Mouse (Mus musculus) kidney, postnatal 0 days (tissue): Measurements from ENCODE around the gene Kif22. TPM values are rescaled to one million over a fixed set of nuclear protein-coding genes. Genes with fewer than 3 reads are reported as not detected.

Experiments
- ATAC-seq: fragments of 200-750 bp; cut with Nextera tagmentation; replicated peaks from 2 replicates; pipeline ENCODE4 v1.8.0; 2017; ENCODE audit warnings: low read depth, moderate number of reproducible peaks, moderate TSS enrichment, moderate library complexity; ENCODE audit not compliant: low FRiP score
- DNase-seq: peaks from one replicate; pipeline ENCODE4 v3.0.0-alpha.2; 2016; ENCODE audit warnings: low spot score
- H3K27ac ChIP-seq: fragments of 300-500 bp; sonication (generic); 2 replicates; pipeline ENCODE4 v1.5.1; 2014; ENCODE audit warnings: mild to moderate bottlenecking
- H3K27me3 ChIP-seq: fragments of 300-500 bp; sonication (generic); 2 replicates; pipeline ENCODE4 v1.6.1; 2014; ENCODE audit warnings: low read length, mixed read lengths; ENCODE audit not compliant: insufficient read depth
- H3K36me3 ChIP-seq: fragments of 300-500 bp; sonication (generic); 2 replicates; pipeline ENCODE4 v1.6.1; 2014; ENCODE audit warnings: low read length, mixed read lengths; ENCODE audit not compliant: insufficient read depth
- H3K4me1 ChIP-seq: fragments of 300-500 bp; sonication (generic); replicated peaks from 2 replicates; pipeline ENCODE4 v1.6.1; 2014; ENCODE audit warnings: antibody characterized with exemption, low read length, mixed read lengths; ENCODE audit not compliant: insufficient read depth
- H3K4me2 ChIP-seq: fragments of 300-500 bp; sonication (generic); 2 replicates; pipeline ENCODE4 v1.6.1; 2014; ENCODE audit warnings: mild to moderate bottlenecking, low read length, moderate library complexity, mixed read lengths
- H3K4me3 ChIP-seq: fragments of 300-500 bp; sonication (generic); replicated peaks from 2 replicates; pipeline ENCODE4 v1.5.1; 2014; ENCODE audit warnings: low read depth, low read length
- H3K9ac ChIP-seq: fragments of 300-500 bp; sonication (generic); 2 replicates; pipeline ENCODE4 v1.6.1; 2014; ENCODE audit warnings: low read depth, low read length
- H3K9me3 ChIP-seq: fragments of 300-500 bp; sonication (generic); replicated peaks from 2 replicates; pipeline ENCODE4 v1.6.1; 2016; ENCODE audit warnings: low read length, inconsistent platforms, mixed read lengths
- CTCF ChIP-seq: IDR thresholded peaks from 2 replicates; pipeline ENCODE4 v1.5.1; 2016; ENCODE audit warnings: antibody characterized with exemption, low read depth, mild to moderate bottlenecking, moderate library complexity
- WGBS: fragments of 180-500 bp; shearing (Covaris S2); extraction: QIAGEN DNeasy Blood & Tissue Kit; methylation state at CpG from one replicate; pipeline ENCODE4 v1.1.7; 2014; 5-methylcytosine and 5-hydroxymethylcytosine counted together
- polyA plus RNA-seq: library from polyadenylated mRNA; unstranded; fragments of >200 nt; fragmentation: Nextera tagmentation; extraction: Ambion mirVana; gene quantifications from 2 replicates; pipeline ENCODE4 v1.2.1, GENCODE M21; 2015

Gene Kif22
- polyA plus RNA-seq, 1 experiment from 2014 or later = 51.7 TPM

DNA sequence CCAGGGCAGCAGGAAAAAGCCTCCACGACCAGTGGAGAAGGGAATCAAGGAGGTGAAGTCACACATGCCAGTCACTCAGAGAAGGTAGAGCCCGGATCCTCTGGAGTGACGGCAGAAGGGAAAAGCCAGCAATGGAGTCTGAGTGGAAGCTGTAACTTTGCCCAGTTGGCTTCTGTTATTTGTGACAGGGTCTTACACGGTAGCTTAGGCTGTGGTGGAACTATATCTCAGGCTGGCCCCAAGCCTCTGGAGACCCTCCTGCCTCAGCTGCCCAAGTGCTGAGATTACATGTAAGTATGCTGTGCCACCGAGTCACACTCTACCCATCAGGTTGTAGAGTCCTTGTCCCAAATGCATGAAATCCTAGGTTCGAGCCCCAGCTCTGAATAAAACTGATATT is 28.9 kb downstream of the Kif22 start:
- 94% methylated on average over 6 of the region's 6 CpGs for WGBS
- H3K27ac ChIP-seq = no peak overlapping the region
- no peaks in the 10 kb centered on the region for H3K9me3 ChIP-seq
- no peak for DNase-seq
- H3K9ac ChIP-seq = no peak overlapping the region
- no peaks in the 10 kb centered on the region for H3K27me3 ChIP-seq
- peak overlapping the region; percentile 73; the same call in 1 of the 2 replicates for H3K4me2 ChIP-seq
- peaks cover 27% of the 10 kb centered on the region; the same call in 1 of the 2 replicates for H3K4me1 ChIP-seq
- TF ChIP-seq CTCF = no peak
- ATAC-seq = no peak
- no peak overlapping the region for H3K4me3 ChIP-seq
- H3K36me3 ChIP-seq = 0 out of 2 replicates have a peak, but pooled peaks cover 4% of the 10 kb centered on the region

DNA sequence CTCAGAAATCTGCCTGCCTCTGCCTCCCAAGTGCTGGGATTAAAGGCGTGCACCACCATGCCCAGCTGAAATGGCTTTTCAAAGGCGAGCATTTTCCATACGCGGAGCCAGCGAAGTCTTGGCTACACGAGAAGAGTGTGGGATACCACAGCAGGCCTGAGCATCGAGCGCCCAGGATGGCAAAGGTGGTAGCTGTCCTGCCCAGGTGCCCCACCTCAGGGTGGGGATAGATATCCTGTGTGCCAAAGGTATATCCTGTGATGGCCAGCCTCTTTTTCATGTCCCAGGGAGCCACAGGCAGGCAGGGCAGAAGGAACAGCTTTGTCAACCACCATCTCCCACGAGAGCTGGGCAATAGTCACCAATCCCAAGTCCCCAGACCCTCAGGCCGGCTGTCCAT is 29.4 kb downstream of the Kif22 start:
- Histone ChIP-seq H3K4me3 (no peak overlapping the region), H3K4me2 (no peak overlapping the region), H3K9ac (no peak overlapping the region), H3K27me3 (no peaks in the 10 kb centered on the region), H3K36me3 (0 out of 2 replicates have a peak, but pooled peaks cover 4% of the 10 kb centered on the region), H3K4me1 (peaks cover 23% of the 10 kb centered on the region; the same call in 1 of the 2 replicates), H3K9me3 (no peaks in the 10 kb centered on the region), H3K27ac (no peak overlapping the region)
- ATAC-seq (no peak), DNase-seq (no peak)
- 95% methylated on average over 10 of the region's 10 CpGs for WGBS
- no peak for TF ChIP-seq CTCF

GRCm38 (mm10) chr7:127012374-127012773 is 29.9 kb downstream of the Kif22 start:
- no peak for TF ChIP-seq CTCF
- no peak overlapping the region for H3K4me2 ChIP-seq
- no peak overlapping the region for H3K4me3 ChIP-seq
- H3K36me3 ChIP-seq = 0 out of 2 replicates have a peak, but pooled peaks cover 4% of the 10 kb centered on the region
- no peaks in the 10 kb centered on the region for H3K27me3 ChIP-seq
- H3K9me3 ChIP-seq = no peaks in the 10 kb centered on the region
- H3K9ac ChIP-seq = no peak overlapping the region
- 71% methylated on average over 6 of the region's 6 CpGs for WGBS
- no peak for DNase-seq
- no peak overlapping the region for H3K27ac ChIP-seq
- peaks cover 20% of the 10 kb centered on the region; the same call in 1 of the 2 replicates for H3K4me1 ChIP-seq
- no peak for ATAC-seq

DNA sequence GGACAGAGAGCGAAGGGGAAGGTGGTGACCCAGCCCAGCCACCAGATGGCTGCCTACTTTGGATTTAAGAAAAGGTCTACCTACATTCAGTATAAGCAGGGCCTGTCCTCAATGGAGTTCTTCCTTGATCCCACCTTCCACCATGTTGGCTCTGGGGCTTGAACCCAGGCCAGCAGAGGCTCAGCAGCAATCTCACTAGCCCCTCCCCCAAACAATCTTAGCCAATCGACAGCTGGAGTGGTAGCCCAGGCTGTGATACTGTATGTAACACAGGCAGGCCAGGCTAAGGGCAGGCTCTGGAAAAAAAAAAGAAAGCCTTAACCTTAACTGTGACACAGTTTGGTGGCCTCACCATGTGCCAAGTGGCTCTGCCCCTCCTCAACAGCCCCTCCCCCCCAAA is 30.6 kb downstream of the Kif22 start:
- WGBS = 82% methylated on average over 2 of the region's 2 CpGs
- peaks cover 20% of the 10 kb centered on the region; the same call in 1 of the 2 replicates for H3K4me1 ChIP-seq

GRCm38 (mm10) chr7:127011051-127011450 is 31.2 kb downstream of the Kif22 start:
- Histone ChIP-seq H3K9ac (no peak overlapping the region), H3K4me2 (no peak overlapping the region), H3K4me1 (peaks cover 20% of the 10 kb centered on the region; the same call in 1 of the 2 replicates), H3K27me3 (no peaks in the 10 kb centered on the region), H3K9me3 (no peaks in the 10 kb centered on the region), H3K27ac (no peak overlapping the region), H3K4me3 (no peak overlapping the region), H3K36me3 (0 out of 2 replicates have a peak, but pooled peaks cover 4% of the 10 kb centered on the region)
- WGBS = 91% methylated on average over 2 of the region's 2 CpGs
- no peak for TF ChIP-seq CTCF
- DNase-seq (no peak), ATAC-seq (no peak)

More for the DNA sequence above, 30.6 kb downstream of the Kif22 start:
- Histone ChIP-seq H3K27ac (no peak overlapping the region), H3K36me3 (0 out of 2 replicates have a peak, but pooled peaks cover 4% of the 10 kb centered on the region), H3K4me2 (no peak overlapping the region), H3K27me3 (no peaks in the 10 kb centered on the region), H3K4me3 (no peak overlapping the region), H3K9ac (no peak overlapping the region), H3K9me3 (no peaks in the 10 kb centered on the region)
- ATAC-seq (no peak), DNase-seq (no peak)
- TF ChIP-seq CTCF = peak; percentile 20; the same call in 1 of the 2 replicates

GRCm38 (mm10) chr7:127009307-127010085 is 32.8 kb downstream of the Kif22 start:
- H3K27me3 ChIP-seq = no peaks in the 10 kb centered on the region
- peak overlapping the region; percentile 56; the same call in 1 of the 2 replicates for H3K9ac ChIP-seq
- H3K36me3 ChIP-seq = 0 out of 2 replicates have a peak, but pooled peaks cover 4% of the 10 kb centered on the region
- H3K9me3 ChIP-seq = no peaks in the 10 kb centered on the region
- H3K27ac ChIP-seq = peak overlapping the region; percentile 83
- H3K4me3 ChIP-seq = no peak overlapping the region
- no peak for TF ChIP-seq CTCF
- no peak overlapping the region for H3K4me2 ChIP-seq
- ATAC-seq (no peak), DNase-seq (no peak)
- 73% methylated on average over 17 of the region's 17 CpGs for WGBS
- peaks cover 16% of the 10 kb centered on the region; the same call in 1 of the 2 replicates for H3K4me1 ChIP-seq
